Mouse (Mus musculus): ENCODE data around the gene Slc2a4.

- TF ChIP-seq CTCF (IDR thresholded peaks at IDR 0.05; ENCODE audit: control insufficient read depth, insufficient read depth, insufficient replicate concordance, low read depth, low read length) (no peak), POLR2A (IDR thresholded peaks at IDR 0.05; ENCODE audit: control insufficient read depth, low read depth, low read length) (peak; percentile 80)
These were observed 46.6 kb downstream of the Slc2a4 start for GRCm38 (mm10) chr11:69901406-69901846.

Data from testis, adult 2 months (tissue).